Mouse (Mus musculus) lung, postnatal 4 days (tissue): ENCODE results near the gene Ubald2.
"Not testable (repeated sequence)": the region's sequence is repeated elsewhere in the genome, so short reads cannot be mapped to it uniquely, and the experiment has no call there.

Experiments used
- DNase-seq, 2 experiments: peaks; one replicate each; pipeline ENCODE4 v3.0.0; 2021

The Ubald2 gene

GRCm38 (mm10) chr11:116416196-116416943 lies 17.5 kb upstream of the Ubald2 start:
- DNase-seq = no peak

GRCm38 (mm10) chr11:116417054-116417453 lies 16.8 kb upstream of the Ubald2 start:
- no peak for DNase-seq

GRCm38 (mm10) chr11:116418194-116418840 lies 15.6 kb upstream of the Ubald2 start:
- peak; percentile 57 to 68 for DNase-seq

GRCm38 (mm10) chr11:116418841-116419462 lies 14.9 kb upstream of the Ubald2 start:
- peak in 1 of 2 experiments; percentile 37 for DNase-seq

GRCm38 (mm10) chr11:116421102-116421501 lies 12.8 kb upstream of the Ubald2 start:
- no peak for DNase-seq

GRCm38 (mm10) chr11:116422562-116422961 lies 11.3 kb upstream of the Ubald2 start:
- no peak for DNase-seq

GRCm38 (mm10) chr11:116423214-116423613 lies 10.7 kb upstream of the Ubald2 start:
- no peak for DNase-seq

- peak; percentile 65 to 68 for DNase-seq
These were observed 9.9 kb upstream of the Ubald2 start for GRCm38 (mm10) chr11:116423782-116424620.

GRCm38 (mm10) chr11:116424621-116425407 lies 9.1 kb upstream of the Ubald2 start:
- DNase-seq = no peak

GRCm38 (mm10) chr11:116426328-116426727 lies 7.6 kb upstream of the Ubald2 start:
- DNase-seq = not testable (repeated sequence)

GRCm38 (mm10) chr11:116426852-116427575 lies 6.9 kb upstream of the Ubald2 start:
- no peak for DNase-seq

GRCm38 (mm10) chr11:116428872-116429859 lies 4.7 kb upstream of the Ubald2 start:
- peak in 1 of 2 experiments; percentile 13 for DNase-seq

GRCm38 (mm10) chr11:116429862-116430613 lies 3.9 kb upstream of the Ubald2 start:
- DNase-seq = no peak

- DNase-seq = no peak
These were observed 3.0 kb upstream of the Ubald2 start for GRCm38 (mm10) chr11:116430723-116431427.

- DNase-seq = no peak
These were observed 2.3 kb upstream of the Ubald2 start for GRCm38 (mm10) chr11:116431428-116432077.

- DNase-seq = no peak
These were observed 1.8 kb upstream of the Ubald2 start for GRCm38 (mm10) chr11:116432127-116432526.

- DNase-seq = no peak
These were observed 1.1 kb upstream of the Ubald2 start for GRCm38 (mm10) chr11:116432593-116433355.
